Mouse (Mus musculus) ES-E14 (cell line): ENCODE measurements around the gene Zfp648. TPM values are rescaled to one million over a fixed set of nuclear protein-coding genes. Genes with fewer than 3 reads are reported as not detected.
A peak's percentile ranks its signal among the peaks of the same experiment; 100 is the strongest.

ENCODE experiments used
- DNase-seq: peaks from one replicate; pipeline ENCODE4 v3.0.0-alpha.2; 2013; ENCODE audit warnings: low read depth, low spot score
- H3K27ac ChIP-seq: 2 replicates; pipeline ENCODE4 v1.5.1; 2012; ENCODE audit warnings: low read depth, mild to moderate bottlenecking, low read length, moderate library complexity, mixed read lengths; ENCODE audit not compliant: poor library complexity, insufficient read depth, severe bottlenecking
- H3K36me3 ChIP-seq: 2 replicates; pipeline ENCODE4 v1.6.1; 2012; ENCODE audit warnings: mild to moderate bottlenecking, low read length, moderate library complexity, mixed read lengths; ENCODE audit not compliant: control insufficient read depth, poor library complexity, insufficient read depth, severe bottlenecking
- H3K4me1 ChIP-seq, 2 experiments: fragments of 150-350 bp in 1 of 2; sonication (generic) in 1 of 2; 2 replicates each; pipeline ENCODE4 v1.6.1; 2012; ENCODE audit warnings: low read length in 2 of 2, mild to moderate bottlenecking in 1 of 2, mixed read lengths in 1 of 2; ENCODE audit not compliant: control insufficient read depth in 2 of 2, insufficient read depth in 2 of 2, poor library complexity in 1 of 2
- H3K4me3 ChIP-seq, 2 experiments: fragments of 150-350 bp in 1 of 2; sonication (generic) in 1 of 2; 2 replicates each; pipeline ENCODE4 v1.5.1; 2012; ENCODE audit warnings: low read length in 2 of 2, low read depth in 1 of 2, mild to moderate bottlenecking in 1 of 2, mixed read lengths in 1 of 2; ENCODE audit not compliant: insufficient read depth in 1 of 2, poor library complexity in 1 of 2, severe bottlenecking in 1 of 2
- H3K9ac ChIP-seq: 2 replicates; pipeline ENCODE4 v1.6.1; 2012; ENCODE audit warnings: low read depth, mild to moderate bottlenecking, low read length, mixed read lengths; ENCODE audit not compliant: poor library complexity, insufficient read depth, severe bottlenecking
- H3K9me3 ChIP-seq: fragments of 150-350 bp; sonication (generic); 2 replicates; pipeline ENCODE4 v1.6.1; 2012; ENCODE audit warnings: low read depth, mild to moderate bottlenecking, low read length; ENCODE audit not compliant: control insufficient read depth, insufficient read depth
- CHD2 ChIP-seq: IDR thresholded peaks from 2 replicates; pipeline ENCODE4 v1.6.1; 2014; ENCODE audit warnings: mild to moderate bottlenecking, low read depth, low read length, inconsistent platforms
- HCFC1 ChIP-seq: IDR thresholded peaks from 2 replicates; pipeline ENCODE4 v1.6.1; 2012; ENCODE audit warnings: low read length, inconsistent platforms, borderline replicate concordance; ENCODE audit not compliant: insufficient read depth
- MAFK ChIP-seq: IDR thresholded peaks from 2 replicates; pipeline ENCODE4 v1.6.1; 2014; ENCODE audit warnings: mild to moderate bottlenecking, low read depth, low read length, inconsistent platforms; ENCODE audit not compliant: insufficient read depth
- ZC3H11A ChIP-seq: IDR thresholded peaks from 2 replicates; pipeline ENCODE4 v1.6.1; 2012; ENCODE audit warnings: low read depth, mild to moderate bottlenecking, inconsistent platforms, low read length, borderline replicate concordance
- ZNF384 ChIP-seq: IDR thresholded peaks from 2 replicates; pipeline ENCODE4 v1.6.1; 2012; ENCODE audit warnings: low read depth, low read length, inconsistent platforms
- in situ Hi-C, 2 experiments: fragments of 600-800 bp; cut with MboI; formaldehyde crosslinking; loops; one replicate each; pipeline ENCODE4 v1.15.1; 2025; ENCODE audit warnings: low sequenced_read_pairs in 2 of 2, inconsistent platforms in 1 of 2; ENCODE audit not compliant: unreplicated experiment in 2 of 2
- total RNA-seq: library from RNA; depleted of rRNA; stranded (reverse); fragments of 300-350 nt; gene quantifications from 2 replicates; pipeline ENCODE4 v1.2.3, GENCODE M21; 2012

Zfp648 gene
- total RNA-seq, 1 experiment: not detected

GRCm38 (mm10) chr1:154204652-154205573, 3.9 kb downstream of the Zfp648 start:
- TF ChIP-seq CHD2: no peak
- no peak for TF ChIP-seq ZC3H11A
- TF ChIP-seq ZNF384: no peak
- TF ChIP-seq HCFC1: no peak
- no peak for TF ChIP-seq MAFK
- H3K4me3 ChIP-seq: peak overlapping the region; percentile 55 to 63
- H3K9me3 ChIP-seq: no peaks in the 10 kb centered on the region
- no peaks in the 10 kb centered on the region for H3K36me3 ChIP-seq
- no peak for DNase-seq
- peak overlapping the region; percentile 6; the same call in 1 of the 2 replicates for H3K9ac ChIP-seq
- H3K4me1 ChIP-seq: peaks cover 0 to 4% of the 10 kb centered on the region in 2 experiments; a peak in 1 of 4 replicates
- in situ Hi-C loops: no loop called here
- H3K27ac ChIP-seq: no peak overlapping the region

- no peak for TF ChIP-seq HCFC1
- TF ChIP-seq ZNF384: no peak
- TF ChIP-seq ZC3H11A: no peak
- in situ Hi-C loops: no loop called here
Measured at GRCm38 (mm10) chr1:154219991-154220390, 19.0 kb downstream of the Zfp648 start.

GRCm38 (mm10) chr1:154220566-154220965, 19.6 kb downstream of the Zfp648 start:
- H3K4me1 ChIP-seq: no peaks in the 10 kb centered on the region
- no peak for DNase-seq
- in situ Hi-C loops: no loop called here
- no peaks in the 10 kb centered on the region for H3K36me3 ChIP-seq
- H3K4me3 ChIP-seq: no peak overlapping the region
- TF ChIP-seq ZC3H11A: no peak
- no peak for TF ChIP-seq ZNF384
- TF ChIP-seq HCFC1: no peak
- TF ChIP-seq MAFK: no peak
- TF ChIP-seq CHD2: no peak
- H3K9ac ChIP-seq: no peak overlapping the region
- no peaks in the 10 kb centered on the region for H3K9me3 ChIP-seq
- no peak overlapping the region for H3K27ac ChIP-seq

More at GRCm38 (mm10) chr1:154219991-154220390, 19.0 kb downstream of the Zfp648 start:
- Histone ChIP-seq H3K9ac (no peak overlapping the region), H3K36me3 (no peaks in the 10 kb centered on the region), H3K27ac (no peak overlapping the region), H3K4me3 (no peak overlapping the region), H3K4me1 (no peaks in the 10 kb centered on the region), H3K9me3 (no peaks in the 10 kb centered on the region)
- no peak for DNase-seq

- no peak for DNase-seq
- Histone ChIP-seq H3K4me1 (no peaks in the 10 kb centered on the region), H3K27ac (no peak overlapping the region), H3K36me3 (no peaks in the 10 kb centered on the region), H3K9me3 (no peaks in the 10 kb centered on the region), H3K4me3 (no peak overlapping the region), H3K9ac (no peak overlapping the region)
- in situ Hi-C loops: no loop called here
- TF ChIP-seq ZNF384 (no peak), MAFK (no peak), ZC3H11A (no peak), CHD2 (no peak), HCFC1 (no peak)
Measured at GRCm38 (mm10) chr1:154223807-154224207, 22.8 kb downstream of the Zfp648 start.
